Mouse (Mus musculus) CD8-positive naive resting alpha-beta T cell, adult 2 months (primary cell): ENCODE results near the gene Cdk18.

Source experiments
- DNase-seq, 2 experiments: peaks; one replicate each; pipeline ENCODE4 v3.0.0; 2022; ENCODE audit warnings: low read depth in 2 of 2, low spot score in 2 of 2

Cdk18 gene

DNA sequence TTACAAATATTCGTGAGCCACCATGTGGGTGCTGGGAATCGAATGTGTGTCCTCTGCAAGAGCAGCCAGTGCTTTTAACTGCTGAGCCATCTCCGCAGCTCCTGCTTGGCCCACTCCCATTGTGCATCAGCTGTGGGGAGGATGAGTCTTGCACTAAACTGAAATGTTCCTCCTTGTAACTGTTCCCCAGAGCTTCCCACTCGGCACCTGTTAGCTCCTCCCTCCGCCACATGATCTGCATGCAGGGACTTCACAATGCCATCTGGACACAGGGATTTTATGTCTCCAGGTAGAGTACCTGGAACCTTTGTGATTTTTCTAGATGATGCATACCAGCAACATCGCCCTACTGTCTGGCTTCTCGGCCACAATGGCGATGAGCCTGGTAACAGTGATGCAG, 70.0 kb downstream of the Cdk18 start:
- no peak for DNase-seq

DNA sequence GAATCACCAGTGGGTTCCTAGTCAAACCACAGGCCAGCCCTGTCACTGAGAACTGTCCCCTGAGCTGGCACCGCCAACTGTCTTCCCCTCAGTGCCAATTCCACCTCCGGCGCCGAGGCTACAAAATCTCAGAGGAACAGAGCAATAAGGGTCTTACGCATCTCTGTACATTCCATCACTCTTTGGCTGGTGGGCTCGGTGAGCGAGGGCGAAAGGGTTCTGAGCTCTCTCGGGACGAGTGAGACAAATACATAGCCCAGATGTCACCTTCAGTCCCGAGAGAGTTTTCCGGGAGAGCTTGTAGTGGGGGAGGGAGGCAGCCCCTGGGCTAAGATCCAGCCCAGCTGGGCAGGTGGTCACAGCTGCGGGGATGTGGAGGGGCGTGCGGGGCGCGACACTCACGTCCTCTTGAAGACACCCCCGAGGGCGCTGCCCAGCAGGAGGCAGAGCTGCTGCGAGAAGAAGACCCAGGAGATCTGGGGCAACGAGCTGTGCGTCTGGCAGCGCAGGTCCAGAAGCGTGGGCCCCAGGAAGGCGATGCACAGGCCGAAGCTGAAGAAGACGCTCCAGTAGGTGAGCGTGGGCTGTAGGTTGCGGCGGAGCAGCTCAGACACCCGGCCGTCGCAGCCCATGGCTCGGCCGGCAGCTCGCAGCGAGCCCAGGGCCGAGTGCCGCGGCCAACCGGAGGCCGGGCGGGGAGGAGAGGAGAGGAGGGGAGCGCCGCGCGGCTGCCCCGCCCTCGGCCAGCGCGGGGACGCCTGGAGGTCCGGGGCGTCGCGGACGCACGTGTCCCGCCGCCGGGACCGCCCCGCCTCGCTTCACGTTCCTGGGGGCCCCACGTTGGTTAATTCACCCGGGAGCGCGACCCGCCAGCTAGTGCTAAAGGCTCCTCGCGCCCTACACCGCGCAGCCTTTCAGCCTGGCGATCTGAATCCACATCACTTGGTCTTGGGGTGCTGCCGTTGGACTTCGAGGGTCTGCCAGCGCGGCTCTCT, 71.9 kb downstream of the Cdk18 start, which contains the start of gene Mfsd4a:
Mfsd4a (minus strand) TSS at position 802 of the 995 bp plus-strand sequence.
- no peak for DNase-seq

DNA sequence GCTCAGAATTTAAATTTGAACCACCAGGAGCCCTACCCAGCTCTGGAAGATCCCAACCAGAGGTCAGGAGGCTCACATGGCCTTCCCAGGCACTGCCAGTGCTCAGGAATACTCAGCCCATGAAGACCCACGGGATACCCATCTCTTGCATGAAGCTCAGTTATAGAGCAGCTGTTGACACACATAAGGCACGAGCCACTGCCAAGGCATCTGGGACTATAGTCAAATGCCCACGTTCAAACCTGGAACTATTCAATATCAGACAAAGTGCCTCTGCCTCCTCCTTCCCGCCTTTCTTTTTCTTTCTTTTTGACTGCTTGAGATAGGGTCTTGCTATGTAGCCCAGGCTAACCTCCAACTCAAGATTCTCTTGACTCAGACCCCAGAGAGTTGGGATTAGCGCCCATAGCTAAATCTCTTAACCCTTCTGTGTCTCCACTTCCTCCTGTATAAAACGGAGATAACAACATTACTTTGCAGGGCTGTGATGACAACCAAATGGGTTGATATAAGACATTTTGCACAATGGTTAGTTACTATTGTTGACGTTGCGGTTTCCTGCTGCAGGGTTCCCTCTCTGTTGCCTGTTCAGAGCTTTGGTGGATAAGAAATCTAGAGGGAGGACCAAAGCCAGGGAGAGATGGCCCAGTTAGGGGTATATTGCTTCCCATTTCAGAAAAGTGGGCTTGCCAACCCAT, 73.9 kb downstream of the Cdk18 start:
- DNase-seq, result no peak

DNA sequence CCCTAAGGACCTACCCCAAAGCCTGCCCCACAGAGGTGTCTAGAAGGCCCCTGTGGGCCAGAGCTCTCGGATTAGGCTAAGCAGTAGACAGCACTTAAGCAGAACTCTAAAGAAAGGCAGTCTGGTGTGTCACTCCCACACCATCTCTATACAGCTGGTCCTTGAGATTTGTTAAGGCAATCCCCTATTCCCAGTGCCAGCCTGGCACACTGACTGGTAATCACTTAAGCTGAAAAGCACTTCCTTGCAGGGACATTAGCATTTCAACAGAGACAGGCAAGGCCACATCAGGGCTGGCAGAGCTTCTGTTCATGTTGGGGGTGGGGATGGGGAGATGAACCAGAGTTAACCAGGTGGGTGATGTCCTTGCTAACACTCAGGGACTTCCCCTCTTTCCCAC, 74.5 kb downstream of the Cdk18 start:
- no peak for DNase-seq

DNA sequence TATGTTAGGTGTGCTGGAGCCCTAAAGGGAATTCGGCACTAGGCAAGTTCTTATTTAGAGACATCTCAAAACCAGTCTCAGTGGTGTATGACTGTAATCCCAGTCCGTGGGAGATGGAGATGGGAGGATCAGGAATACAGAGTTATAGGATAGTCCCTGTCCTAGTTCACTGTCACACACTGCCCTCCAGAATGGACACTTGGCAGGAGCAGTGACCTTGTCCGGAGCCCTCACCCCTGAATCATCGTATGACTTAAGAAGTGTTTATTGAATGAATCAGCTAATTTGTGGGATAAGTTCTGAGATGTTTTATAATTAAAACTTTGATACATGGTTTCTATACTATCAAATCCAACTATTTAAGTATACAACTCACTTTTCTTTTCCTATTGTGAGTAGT, 76.4 kb downstream of the Cdk18 start:
- DNase-seq, result no peak
